Mouse (Mus musculus): Measurements from ENCODE around the gene Nudt2.

The Nudt2 gene

GRCm38 (mm10) chr4:41464345-41465286 is at the start of gene Nudt2, which contains the start of gene Kif24:
TSS of gene Nudt2 (plus strand) at chr4:41465151.
TSS of gene Kif24 (minus strand) at chr4:41464887.
- DNase-seq: peak; percentile 98

- DNase-seq: no peak
Observed at GRCm38 (mm10) chr4:41416966-41417365, 48.0 kb upstream of the Nudt2 start.

- DNase-seq: no peak
Observed at GRCm38 (mm10) chr4:41438931-41439330, 26.0 kb upstream of the Nudt2 start.

- DNase-seq: no peak
Observed at GRCm38 (mm10) chr4:41442790-41443302, 22.1 kb upstream of the Nudt2 start.

- no peak for DNase-seq
Observed at GRCm38 (mm10) chr4:41447595-41447994, 17.4 kb upstream of the Nudt2 start.

DNA sequence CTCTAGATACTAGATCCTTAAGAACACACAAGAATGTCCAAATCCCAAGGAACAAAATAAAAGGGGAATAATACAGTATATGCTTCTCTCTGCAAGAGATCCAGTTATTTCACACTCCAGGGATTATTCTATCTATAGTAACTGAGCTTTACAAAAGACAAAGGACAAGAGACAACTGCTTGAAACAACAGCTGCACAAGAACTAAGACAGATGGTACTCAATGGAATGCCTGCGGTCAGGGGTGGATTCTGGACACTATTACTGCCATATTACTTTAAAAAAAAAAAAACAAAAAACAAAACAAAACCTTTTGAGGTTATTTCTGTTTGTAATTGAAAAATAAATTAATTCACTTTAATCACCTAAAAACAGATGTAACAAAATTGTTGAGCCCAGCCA is 4.3 kb upstream of the Nudt2 start:
- DNase-seq: no peak

- DNase-seq: peak; percentile 50
Observed at GRCm38 (mm10) chr4:41463051-41463738, 1.8 kb upstream of the Nudt2 start.

DNA sequence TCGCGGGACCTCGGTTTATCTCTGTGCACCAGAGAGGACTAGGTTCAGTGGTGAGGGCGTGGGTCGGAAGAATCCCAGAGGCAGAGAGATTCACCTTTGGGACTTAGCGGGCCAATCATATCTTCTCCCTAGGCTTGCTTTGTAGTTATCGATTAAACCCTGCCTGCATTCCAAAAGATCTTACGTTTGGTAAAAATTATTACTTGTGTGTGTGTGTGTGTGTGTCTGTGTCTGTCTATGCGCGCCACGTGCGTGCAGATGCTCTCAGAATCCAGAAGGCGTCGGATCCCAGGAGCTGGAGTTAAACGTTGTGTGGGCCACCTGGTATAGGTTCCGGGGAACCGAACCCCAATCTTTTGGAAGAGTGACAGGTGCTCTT is 325 bp downstream of the Nudt2 start:
- DNase-seq: peak; percentile 32

- peak; percentile 30 for DNase-seq
Observed at GRCm38 (mm10) chr4:41468396-41469080, 3.6 kb downstream of the Nudt2 start.

- no peak for DNase-seq
Observed at GRCm38 (mm10) chr4:41469199-41469598, 4.2 kb downstream of the Nudt2 start.

DNA sequence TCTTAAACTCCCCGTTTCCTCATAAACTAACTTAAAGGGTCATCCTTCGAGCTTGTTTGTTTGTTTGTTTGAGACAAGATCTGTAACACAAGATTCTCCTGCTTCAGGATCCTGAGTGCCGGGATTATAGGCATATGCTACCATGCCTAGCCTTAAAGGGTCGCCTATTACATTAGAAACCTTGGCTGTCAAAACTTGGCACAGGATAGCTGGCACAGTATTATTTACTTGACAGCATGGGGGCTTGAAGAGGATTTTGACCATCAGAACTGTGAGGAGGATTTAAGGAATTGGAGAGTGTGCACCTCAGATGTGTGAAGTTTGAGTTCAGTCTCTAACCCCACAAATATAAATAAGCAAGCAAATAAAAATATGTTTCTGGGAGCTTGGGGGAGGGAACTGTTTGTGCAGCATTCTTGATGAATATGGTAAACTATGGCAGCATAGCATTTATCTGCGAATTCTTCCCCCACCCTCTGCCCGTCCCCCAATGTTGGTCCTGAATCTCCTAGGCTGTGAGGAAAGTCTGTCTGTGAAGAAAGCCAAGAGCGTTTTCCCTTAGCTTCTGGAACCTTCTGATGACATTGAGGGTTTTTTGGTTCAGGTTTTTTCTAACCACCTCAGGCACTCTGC is 5.2 kb downstream of the Nudt2 start:
- no peak for DNase-seq

GRCm38 (mm10) chr4:41470684-41471383 is 5.9 kb downstream of the Nudt2 start:
- no peak for DNase-seq

DNA sequence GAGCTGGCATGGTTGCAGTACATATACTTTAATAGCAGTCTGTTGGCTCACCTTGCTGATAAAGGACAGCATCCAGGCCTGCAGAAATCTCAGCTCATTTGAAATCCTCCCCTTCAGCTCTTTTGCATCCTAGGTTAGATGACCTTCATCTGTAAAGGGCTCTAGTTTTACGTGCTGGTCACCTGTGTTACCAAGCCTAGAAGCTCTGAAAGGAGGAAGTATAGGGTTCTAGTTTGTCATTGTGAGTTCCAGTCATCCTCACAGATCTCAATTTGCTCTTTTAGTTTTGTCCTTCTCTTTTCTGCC is 6.4 kb downstream of the Nudt2 start:
- DNase-seq: no peak

- no peak for DNase-seq
Observed at GRCm38 (mm10) chr4:41477648-41478160, 12.8 kb downstream of the Nudt2 start.

GRCm38 (mm10) chr4:41478751-41479455 is 14.0 kb downstream of the Nudt2 start:
- no peak for DNase-seq

DNA sequence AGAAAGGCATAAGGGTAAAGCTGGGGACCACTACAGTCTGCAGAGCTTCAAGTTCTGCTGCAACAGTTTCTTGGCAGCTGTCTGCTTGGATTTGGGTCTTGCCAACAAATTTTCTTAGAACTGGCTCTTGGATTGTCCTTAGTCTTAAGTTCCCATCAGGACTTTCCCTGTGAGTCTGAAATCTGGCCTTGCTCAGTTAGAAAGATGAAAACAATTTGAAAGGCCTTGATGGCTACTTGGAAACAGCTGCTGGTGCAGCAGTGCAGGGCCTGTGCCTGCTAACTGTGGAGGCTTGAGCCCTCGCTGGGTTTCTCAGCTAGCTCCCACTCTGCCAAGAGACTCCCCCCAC is 14.5 kb downstream of the Nudt2 start:
- DNase-seq: no peak

DNA sequence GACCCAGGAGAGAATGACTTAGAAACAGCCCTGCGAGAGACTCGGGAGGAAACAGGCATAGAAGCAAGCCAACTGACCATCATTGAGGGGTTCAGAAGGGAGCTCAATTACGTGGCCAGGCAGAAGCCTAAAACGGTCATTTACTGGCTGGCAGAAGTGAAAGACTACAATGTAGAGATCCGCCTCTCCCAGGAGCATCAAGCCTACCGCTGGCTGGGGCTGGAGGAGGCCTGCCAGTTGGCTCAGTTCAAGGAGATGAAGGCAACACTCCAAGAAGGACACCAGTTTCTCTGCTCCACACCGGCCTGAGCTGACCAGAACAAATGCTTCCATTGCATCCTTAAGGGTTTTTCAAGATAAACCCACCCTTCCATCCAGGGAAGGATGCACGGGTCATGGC is 15.3 kb downstream of the Nudt2 start:
- DNase-seq: no peak

GRCm38 (mm10) chr4:41481601-41482017 is 16.7 kb downstream of the Nudt2 start:
- DNase-seq: no peak

DNA sequence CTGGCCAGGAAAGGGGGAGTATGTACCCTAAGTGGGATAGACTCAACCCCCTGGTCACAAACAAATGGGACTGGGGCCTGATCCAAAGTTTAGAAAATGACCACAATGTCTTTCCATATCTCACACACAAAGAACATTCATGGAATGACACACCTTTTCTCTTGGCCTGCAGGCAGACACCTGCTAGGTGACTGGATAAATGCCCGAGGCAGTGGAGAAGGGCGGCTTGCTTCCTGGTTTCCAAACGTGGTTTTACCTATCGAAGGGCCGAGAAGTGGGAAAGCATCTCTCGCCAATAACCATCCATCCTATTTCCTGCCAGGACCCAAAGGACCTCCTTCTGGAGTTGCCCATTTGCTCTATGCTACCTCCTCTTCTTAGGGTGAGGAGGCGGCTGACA is 28.0 kb downstream of the Nudt2 start:
- DNase-seq: no peak

- no peak for DNase-seq
Observed at GRCm38 (mm10) chr4:41493464-41494116, 28.6 kb downstream of the Nudt2 start.

GRCm38 (mm10) chr4:41494378-41494777 is 29.4 kb downstream of the Nudt2 start:
- DNase-seq: no peak
